Mouse (Mus musculus) c-Kit-positive CD71-negative TER-119-negative erythroid progenitor cells, embryonic 14.5 days (primary cell): ENCODE results near the gene Sat2.

Experiments
- DNase-seq: peaks from one replicate; pipeline ENCODE4 v3.0.0-alpha.2; 2013; ENCODE audit warnings: low read depth

Sat2 gene

DNA sequence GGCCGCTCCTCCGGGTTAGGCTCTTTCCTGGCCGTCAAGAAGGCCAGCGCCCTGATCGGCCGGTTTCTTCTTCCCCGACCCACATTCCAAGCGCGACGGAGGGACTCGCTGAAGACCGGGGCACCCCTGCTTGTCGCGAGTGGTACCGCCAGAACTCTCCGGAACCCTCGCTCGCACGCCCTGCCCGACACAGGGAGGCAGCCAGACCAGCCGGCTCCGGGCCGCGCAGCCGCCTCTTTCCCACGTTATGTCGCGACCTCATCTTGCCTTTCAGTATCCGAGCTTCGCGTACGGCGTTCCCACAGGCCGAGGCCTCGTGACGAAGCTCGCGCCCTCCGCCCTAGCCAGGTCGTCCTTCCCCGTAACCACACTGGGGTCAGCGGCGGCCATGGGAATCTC lies 49.9 kb downstream of the Sat2 start:
- DNase-seq: no peak

DNA sequence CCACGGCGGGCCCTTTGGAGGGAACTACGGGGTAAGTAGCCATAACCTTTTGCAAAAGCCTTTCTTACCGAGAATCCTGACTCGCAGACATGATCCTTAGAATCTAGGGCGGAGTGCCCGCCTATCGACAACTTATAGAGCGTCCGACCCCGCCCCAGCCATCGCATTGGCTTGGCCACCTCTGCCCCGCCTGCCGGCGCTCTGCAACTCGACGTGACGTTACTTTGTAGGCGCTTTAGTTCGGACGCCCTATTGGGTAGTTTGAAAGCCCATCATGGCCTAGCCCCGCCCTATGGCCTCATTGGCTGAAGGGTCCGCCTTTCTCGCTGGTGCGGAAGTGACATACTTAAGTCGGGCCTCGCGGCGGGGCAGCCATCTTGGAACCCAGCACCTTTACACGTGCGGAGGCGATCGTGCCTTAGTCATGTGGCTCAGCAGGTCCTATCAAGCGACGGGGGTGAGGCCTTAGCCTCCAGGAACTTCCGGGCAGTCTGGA lies 50.4 kb downstream of the Sat2 start, which contains the start of gene Eif4a1:
TSS of gene Eif4a1 (minus strand) at position 213 of the 496 bp plus-strand sequence.
- DNase-seq: peak; percentile 100
